Mouse (Mus musculus): Measurements from ENCODE around the gene Ccdc136. TPM values are rescaled to one million over a fixed set of nuclear protein-coding genes. Genes with fewer than 3 reads are reported as not detected.
"Not testable (repeated sequence)": the region's sequence is repeated elsewhere in the genome, so short reads cannot be mapped to it uniquely, and the experiment has no call there.

The Ccdc136 gene
- 10 to 100 TPM; 84.7 to 92.0 TPM for total RNA-seq (2021)

DNA sequence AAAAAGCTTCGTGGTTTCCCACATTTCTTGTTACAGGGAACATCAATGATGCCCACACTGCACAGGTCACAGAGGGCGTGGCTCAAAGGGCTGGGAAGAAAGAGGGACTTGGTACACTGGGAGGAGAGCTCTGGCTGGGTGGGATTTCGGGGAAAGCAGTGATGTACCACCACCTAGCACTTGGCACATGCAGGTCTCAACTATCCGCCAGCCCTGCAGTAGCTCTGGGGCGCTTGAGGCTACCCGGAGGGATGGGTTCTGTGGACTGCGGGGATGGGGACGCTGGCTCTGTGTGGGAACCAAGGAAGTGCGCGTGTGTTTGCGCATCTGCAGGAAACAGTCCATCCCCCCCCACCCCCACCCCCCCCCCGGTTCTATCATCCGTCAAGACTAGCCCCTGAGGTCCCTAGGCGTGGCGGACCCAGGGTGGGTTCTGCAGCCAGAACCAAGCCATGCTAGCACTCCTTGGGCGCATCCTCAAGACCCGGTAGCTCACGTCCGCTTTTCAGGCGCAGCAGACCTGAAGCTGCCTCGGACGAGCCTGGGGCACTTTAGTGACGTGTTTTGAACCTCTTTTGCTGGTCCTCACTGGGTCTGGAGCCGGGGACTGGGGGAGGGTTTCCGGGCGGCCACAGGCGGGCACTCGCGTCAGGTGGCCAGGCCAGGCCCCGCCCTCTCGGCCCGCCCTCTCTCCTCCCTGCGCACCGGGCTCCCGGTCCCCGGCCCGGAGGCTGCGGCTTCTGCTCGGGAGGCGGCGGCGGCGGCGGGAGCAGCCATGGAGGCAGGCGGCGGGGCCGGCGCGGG lies at the start of gene Ccdc136:
Gene Ccdc136, plus strand, starts transcription at position 400 of the 804 bp plus-strand sequence.
- peak; percentile 77 to 86 for DNase-seq (ENCODE audit: low spot score in 2 of 2)
- intact Hi-C loops (cut with DNase I): no loop called here

DNA sequence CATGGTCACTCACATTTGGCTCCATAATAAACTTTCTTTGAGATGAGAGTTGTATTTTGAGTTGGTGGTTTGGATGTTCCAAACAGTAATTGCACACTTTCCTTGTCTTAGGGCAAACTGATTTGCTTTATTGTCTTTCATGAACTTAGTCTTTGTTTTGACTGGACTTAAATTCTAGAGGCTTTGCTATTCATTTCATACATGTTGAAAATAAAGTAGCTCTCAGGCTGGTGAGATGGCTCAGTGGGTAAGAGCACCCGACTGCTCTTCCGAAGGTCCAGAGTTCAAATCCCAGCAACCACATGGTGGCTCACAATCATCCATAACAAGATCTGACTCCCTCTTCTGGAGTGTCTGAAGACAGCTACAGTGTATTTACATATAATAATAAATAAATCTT lies 49.6 kb upstream of the Ccdc136 start:
- intact Hi-C loops (cut with DNase I); DNase-seq (ENCODE audit: low spot score in 2 of 2): not testable (repeated sequence)

DNA sequence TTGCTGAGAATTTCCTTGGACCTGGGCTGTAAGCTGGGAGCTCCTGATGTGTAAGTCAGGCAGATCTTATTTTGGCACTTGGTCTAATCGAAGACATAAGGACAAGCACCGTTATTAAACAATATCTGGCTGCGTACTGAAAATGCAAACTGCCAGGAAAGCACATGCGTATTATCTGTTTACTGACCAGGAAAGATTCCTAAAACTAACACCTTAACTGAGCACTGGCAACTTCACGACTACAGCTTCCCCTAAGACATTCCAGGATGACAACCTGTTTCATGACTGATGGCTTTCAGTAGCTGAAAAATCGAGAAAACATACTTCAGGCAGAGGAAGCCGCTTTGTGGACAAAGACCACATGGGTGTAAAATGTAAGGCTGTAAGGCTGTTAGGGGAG lies 48.9 kb upstream of the Ccdc136 start:
- peak in 1 of 2 experiments; percentile 13 for DNase-seq (ENCODE audit: low spot score in 2 of 2)
- intact Hi-C loops (cut with DNase I): no loop called here

DNA sequence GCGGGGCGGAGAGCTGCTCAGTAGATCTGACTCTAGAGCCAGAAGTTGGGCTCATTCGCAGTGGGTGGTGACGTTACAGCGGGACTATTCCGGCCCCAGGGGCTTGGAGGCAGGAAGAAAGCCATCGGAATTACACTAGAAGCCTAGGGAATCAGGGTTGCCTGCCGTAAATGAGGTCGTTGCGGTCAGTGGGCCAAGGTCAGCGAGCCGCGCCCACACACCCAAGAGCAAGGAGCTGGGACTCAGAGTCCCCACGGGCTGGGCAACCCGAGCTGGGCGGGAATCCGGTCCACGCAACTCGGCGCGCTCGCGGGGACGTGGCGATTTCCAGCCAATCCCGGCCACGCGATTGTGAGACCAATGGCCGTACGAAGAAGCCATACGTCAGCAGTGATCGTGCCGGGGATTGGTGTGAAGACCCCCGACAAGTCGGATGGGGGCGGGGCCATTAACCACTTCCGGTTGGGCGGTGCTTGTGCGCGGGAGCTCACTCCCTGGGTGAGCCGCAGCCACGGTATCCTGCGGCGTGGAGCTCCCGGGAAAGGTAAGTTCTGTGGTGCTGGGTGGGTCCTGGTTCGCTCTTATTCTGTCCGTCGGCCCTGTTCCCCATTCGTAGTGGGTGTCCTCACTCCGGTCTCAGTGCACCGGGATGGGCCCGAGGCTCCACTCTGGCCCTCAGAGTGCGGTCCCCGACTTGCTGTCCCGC lies 48.3 kb upstream of the Ccdc136 start, which contains the start of gene Calu:
Gene Calu, plus strand, starts transcription at position 405 of the 706 bp plus-strand sequence.
- DNase-seq (ENCODE audit: low spot score in 2 of 2): peak; percentile 99 to 100
- intact Hi-C loops (cut with DNase I): no loop called here

DNA sequence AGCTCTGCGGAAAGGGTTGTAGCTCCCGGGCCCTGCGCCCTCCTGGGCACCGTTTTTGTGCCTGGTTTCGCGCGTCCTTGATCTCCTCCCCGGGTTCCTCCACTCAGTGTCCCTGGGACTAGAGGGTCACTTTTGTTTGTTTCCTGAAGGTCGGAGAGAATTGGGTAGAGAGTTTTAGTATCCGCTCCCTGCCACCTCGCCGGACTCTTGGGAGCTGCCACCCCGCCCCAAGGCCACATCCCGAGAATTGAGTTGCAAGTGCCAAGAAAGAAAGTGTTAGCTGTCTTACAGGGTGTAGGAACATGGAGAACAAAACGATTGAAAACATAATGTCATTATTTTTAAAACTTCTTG lies 47.8 kb upstream of the Ccdc136 start:
- no peak for DNase-seq (ENCODE audit: low spot score in 2 of 2)
- intact Hi-C loops (cut with DNase I): no loop called here

DNA sequence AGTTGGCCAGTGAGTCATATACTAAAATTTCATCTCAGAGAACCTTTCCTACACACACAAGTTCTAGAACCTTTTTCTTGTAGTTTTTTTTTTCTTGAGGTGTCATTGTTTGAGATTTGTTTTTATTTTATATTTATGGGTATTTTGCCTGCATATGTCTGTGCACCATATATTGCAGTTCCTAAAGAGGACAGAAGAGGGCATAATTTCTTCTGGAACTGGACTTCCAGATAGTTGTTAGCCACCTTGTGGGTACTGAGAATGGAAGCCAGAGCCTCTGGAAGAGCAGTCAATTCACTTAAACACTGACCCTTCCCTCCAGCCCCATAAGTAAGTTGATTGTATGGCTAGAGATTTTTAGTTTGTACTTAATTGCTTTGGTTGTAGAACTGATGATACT lies 44.5 kb upstream of the Ccdc136 start:
- no peak for DNase-seq (ENCODE audit: low spot score in 2 of 2)
- intact Hi-C loops (cut with DNase I): no loop called here

DNA sequence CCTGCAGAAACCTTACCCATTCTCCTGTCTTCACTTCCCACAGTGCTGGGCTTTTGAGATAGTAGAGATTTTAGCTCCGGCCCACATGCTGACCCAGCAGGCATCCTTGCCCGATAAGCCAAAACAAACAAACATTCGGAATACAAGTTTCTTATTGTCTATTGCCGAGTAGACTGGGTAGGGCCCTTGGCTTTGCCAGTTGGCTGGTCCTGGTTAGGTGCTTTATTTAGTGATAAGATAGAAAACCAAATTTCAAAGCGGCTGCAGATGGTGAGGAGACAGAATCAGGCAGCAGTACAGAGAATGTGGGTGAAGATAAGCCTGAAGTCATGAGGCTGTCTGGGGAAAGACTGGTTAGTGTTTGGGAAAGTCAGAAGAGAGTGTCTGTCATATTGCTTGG lies 43.3 kb upstream of the Ccdc136 start:
- intact Hi-C loops (cut with DNase I): no loop called here
- DNase-seq (ENCODE audit: low spot score in 2 of 2): no peak

DNA sequence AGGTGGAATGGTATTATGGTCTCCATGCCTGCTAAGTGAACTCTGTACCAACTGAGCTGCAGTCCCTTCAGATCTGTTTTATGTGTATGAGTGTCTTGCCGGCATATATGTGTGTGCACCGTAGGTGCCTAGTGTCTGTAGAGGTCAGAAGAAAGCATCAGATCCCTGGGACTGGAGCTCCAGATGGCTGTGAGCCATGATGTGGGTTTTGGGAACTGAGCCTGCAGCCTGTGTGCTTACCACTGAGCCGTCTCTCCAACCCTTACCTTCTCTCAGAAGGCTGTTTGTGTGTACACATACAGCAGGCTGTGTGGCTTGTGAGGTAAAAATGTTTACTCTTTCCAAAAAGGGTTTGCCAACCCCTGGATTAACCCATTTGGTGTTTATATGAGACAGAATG lies 36.7 kb upstream of the Ccdc136 start:
- DNase-seq (ENCODE audit: low spot score in 2 of 2): no peak
- intact Hi-C loops (cut with DNase I): no loop called here

DNA sequence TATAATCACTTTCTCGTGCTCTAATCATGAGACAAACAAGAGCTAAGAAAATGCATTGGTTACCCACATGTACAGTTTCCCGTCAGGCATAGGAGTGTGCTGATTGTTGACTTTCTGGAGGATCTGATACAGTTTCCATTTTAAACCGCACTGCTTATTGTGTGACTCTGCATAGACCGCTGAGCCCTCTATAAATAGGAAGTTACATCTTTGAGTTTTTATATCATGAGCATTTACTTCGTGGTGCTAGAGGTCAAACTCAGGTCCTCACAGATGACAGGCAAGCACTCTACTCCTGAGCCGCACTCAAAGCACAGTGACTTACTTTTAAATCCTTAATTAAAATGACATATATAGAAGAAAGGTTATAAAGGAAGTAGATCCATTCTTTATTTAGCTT lies 35.9 kb upstream of the Ccdc136 start:
- DNase-seq (ENCODE audit: low spot score in 2 of 2): no peak
- intact Hi-C loops (cut with DNase I): no loop called here

DNA sequence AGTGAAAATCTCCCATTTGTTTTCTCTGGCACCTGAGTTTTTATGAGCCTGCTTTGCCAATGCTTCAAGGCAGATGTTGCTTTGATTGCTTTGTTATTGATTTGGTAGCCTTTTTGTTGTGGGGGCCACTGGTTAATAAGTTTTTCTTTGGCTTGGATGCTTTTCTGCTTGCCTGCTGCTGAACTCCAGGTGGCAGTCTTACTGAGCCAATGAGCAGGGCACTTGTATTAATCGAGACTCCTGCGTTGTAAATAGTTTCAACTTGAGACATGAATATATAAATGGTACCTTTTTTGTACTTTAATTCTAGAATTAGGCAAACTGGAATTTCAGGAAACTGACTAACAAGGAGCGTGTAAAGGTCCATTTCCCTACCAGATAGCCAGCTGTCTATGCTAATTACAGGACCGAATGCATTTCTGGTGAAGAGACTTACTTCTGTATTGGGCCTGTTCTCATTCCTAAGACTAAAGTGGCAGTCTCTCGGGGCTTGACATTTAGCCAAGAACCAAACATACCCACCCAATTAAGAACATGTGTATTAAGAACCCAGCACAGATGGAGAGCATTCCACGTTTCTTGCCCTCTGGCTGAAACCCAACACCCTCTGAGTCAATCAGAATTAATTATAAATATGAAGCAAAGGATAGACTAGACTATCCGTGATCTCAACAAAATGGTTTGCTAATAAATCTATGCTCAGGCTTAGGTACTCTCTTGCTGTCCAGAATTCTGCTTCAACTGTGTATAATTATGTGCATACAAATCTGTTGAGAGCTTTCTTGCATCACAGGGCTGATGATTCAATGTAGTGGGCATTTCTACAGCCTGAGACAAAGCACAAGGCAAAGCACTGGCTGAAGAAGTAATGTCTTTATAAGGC lies 33.6 kb upstream of the Ccdc136 start:
- intact Hi-C loops (cut with DNase I): no loop called here
- peak in 1 of 2 experiments; percentile 36 for DNase-seq (ENCODE audit: low spot score in 2 of 2)

DNA sequence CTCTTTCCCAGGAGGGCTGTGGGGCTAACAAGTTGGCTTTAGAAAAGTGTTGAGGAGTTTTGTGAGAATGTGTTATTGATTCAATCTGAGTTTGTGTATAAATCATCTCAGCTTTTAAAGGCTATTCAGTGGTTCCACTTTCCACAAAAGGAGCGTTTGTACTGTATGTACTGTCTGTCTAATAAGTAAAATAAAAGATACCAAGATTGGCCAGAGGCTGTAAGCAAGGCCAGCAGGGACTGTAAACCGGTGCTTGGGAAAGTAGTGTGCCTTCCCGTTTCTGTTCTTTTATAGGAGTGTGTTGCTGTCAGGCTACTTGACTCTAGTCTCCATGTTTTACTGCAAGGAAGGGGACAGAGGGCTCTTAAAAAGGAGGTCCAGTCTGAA lies 33.0 kb upstream of the Ccdc136 start:
- intact Hi-C loops (cut with DNase I): no loop called here
- DNase-seq (ENCODE audit: low spot score in 2 of 2): no peak

DNA sequence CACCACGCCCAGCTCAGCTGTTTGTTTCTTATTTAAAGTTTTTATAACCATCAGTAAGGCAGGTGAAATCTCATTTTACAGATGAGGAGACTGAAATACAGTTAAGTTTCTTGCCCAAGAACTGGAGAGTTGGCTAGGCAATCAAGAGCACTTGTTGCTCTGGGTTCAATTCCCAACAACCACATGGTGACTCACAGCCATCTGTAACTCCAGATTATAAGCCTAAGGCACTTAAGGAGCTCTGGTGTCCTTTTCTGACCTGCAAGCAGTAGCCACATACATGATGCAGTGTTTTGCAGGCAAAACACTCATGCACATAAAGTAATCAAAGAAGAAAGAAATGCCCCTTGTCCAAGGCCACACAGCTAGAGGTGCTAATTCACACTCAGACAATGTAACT lies 30.8 kb upstream of the Ccdc136 start:
- intact Hi-C loops (cut with DNase I): no loop called here
- no peak for DNase-seq (ENCODE audit: low spot score in 2 of 2)

DNA sequence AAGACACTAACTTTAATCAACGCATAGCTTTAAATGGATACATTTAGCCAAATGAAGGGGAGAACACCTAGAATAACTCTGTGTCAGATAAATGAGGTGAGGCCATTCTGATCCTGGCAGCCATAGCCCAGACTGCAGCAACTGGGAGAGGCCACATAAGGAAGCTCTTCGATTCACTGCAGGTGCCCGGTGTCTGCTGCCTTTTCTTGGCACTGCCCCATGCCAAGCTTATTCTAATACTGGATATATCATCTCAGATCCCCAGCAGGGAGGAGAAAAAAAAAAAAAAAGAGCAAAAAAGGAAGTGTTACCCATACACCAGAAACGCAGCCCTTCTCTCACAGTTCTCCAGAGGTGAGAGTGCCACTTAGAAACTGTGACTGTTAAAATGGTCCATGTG lies 18.7 kb upstream of the Ccdc136 start:
- no peak for DNase-seq (ENCODE audit: low spot score in 2 of 2)
- intact Hi-C loops (cut with DNase I): no loop called here

DNA sequence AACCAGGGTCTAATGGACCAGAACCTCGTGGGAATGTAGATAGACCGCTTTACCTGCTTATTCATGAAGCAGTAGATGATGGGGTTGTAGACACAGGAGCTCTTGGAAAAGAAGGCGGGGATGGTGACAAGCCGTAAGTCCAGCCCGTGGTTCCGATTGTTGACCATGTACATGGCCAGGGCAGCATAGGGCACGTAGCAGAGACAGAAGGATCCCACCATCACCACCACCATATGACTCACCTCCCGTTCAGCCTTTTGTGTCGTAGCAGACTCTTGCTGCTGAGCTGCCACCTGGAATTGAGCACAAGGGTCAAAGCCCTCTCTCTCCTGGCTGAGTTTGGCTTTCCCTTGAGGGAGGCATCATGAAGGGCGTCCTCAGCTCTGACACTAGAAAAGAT lies 17.4 kb upstream of the Ccdc136 start:
- intact Hi-C loops (cut with DNase I): no loop called here
- no peak for DNase-seq (ENCODE audit: low spot score in 2 of 2)

DNA sequence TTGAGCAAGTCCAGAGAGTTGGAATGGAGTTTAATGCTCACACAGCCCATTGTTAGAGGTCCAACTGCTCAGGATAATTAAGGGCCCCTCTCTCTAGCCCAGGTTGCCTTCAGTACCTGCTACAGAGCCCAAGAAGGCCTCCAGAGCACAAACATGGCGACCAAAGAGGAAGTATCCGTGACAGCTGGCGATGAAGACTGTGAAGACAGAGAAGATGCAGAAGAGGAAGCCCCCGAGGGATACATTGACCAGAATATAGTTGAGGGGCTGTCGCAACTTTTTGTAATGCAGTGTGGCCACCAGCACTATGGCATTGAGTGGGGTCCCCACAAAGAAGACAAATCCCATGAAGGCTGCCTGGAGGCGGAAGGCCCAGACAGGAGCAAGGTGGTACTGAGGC lies 16.2 kb upstream of the Ccdc136 start:
- DNase-seq (ENCODE audit: low spot score in 2 of 2): no peak
- intact Hi-C loops (cut with DNase I): no loop called here

DNA sequence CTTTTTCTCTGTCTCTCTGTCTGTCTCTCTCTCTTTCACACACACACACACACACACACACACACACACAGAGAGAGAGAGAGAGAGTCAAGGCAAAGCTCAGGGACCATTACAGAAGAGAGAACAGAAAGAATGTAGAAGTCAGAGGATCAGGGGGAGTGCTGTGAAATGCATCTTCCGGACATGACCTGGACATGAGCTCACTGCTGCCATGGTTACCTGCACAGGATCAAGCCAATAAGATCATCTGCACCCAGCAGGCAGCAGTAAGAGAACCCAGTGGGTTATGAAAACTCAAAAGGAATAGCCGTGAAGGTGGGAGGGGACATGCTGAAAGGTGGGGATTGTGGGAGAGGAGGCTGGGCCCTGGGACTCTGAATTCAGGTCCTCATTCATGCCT lies 13.7 kb upstream of the Ccdc136 start:
- no peak for DNase-seq (ENCODE audit: low spot score in 2 of 2)
- intact Hi-C loops (cut with DNase I): no loop called here

DNA sequence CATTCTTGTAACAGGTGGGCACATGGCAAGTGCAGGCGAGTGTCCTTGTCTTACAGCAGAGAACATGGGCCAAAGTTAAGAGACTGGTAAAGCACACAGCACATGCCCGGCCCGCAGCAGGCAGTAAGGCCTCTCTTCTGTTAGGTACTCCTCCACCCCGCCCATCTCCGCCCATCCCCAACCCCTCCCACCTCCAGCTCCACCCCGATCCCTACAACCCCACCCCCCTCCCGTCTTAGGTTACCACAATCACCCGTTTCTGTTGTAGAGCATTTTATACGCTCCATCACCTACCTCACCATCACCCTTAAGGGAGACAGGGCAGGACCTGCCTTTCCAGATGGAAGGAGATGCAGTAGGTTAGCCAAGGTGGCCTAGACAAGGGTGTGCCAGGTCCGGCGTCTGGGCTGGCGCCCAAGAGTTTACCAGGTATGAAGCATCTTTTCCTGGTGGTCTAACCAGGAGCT lies 8.0 kb upstream of the Ccdc136 start, which contains the start of gene Opn1sw:
Gene Opn1sw, minus strand, starts transcription at position 417 of the 467 bp plus-strand sequence.
- DNase-seq (ENCODE audit: low spot score in 2 of 2): no peak
- intact Hi-C loops (cut with DNase I): no loop called here

DNA sequence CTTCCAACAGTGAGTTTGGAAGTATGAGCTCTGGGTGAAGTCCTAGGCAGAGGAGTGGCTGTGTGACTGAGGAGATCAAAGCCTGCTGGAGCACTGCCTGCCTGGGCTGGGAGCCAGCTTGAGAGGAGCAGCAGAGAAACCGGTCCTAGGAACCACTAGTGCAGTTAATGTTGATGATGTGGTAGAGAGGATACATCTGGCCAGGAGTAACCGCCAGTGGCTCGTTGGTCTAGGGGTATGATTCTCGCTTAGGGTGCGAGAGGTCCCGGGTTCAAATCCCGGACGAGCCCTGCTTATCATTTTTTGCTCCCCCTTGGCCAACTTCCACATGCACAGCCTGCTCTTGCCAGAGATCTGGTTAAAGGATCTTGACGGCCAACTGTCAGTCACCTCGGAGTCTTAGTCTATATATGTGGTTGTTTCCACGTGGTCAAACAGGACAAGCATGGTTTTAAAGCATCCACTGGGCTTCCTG lies 7.5 kb upstream of the Ccdc136 start:
- intact Hi-C loops (cut with DNase I): no loop called here
- peak; percentile 76 to 91 for DNase-seq (ENCODE audit: low spot score in 2 of 2)

DNA sequence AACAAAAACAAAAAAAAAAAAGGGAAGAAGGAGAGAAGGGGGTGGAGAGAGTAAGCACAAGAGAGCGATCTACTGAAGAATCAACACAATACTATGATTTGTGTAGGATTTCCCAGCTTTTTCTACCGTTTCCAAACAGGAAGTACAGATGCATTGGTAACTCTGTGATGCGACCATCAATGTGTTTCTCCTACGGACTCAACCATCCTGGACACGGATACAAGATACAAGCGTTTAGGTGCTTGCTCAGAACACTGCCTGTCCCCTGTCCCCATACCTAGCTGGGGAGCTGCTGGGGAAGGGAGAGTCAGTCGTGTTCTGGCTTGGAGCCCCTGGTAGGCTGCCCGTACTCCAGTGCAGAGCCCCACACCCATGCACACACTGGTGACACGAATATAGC lies 6.7 kb upstream of the Ccdc136 start:
- DNase-seq (ENCODE audit: low spot score in 2 of 2): no peak
- intact Hi-C loops (cut with DNase I): no loop called here

DNA sequence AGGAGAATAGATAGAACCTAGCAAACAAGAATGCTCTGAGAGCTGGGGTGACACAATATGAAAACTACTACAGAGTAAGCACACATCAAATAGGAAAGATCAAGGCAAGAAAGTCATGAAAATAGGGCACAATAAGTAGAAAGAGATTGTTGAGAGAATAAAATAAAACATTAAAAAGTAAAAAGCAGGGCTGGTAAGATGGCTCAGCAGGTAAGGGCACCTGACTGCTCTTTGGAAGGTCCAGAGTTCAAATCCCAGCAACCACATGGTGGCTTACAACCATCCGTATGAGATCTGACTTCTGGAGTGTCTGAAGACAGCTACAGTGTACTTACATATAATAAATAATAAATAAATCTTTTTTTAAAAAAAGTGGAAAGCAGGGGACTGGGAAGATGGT lies 5.6 kb upstream of the Ccdc136 start:
- intact Hi-C loops (cut with DNase I): loop anchor here (5.0 kb wide), 2 partner anchors 147 to 262 kb away; no protein-coding TSS in a partner anchor
- not testable (repeated sequence) for DNase-seq (ENCODE audit: low spot score in 2 of 2)

Data from left cerebral cortex, postnatal 25 days (tissue).